Mouse (Mus musculus) stomach, embryonic 14.5 days (tissue): ENCODE measurements around the gene Rbm45. TPM values are rescaled to one million over a fixed set of nuclear protein-coding genes. Genes with fewer than 3 reads are reported as not detected.

Experiments
- ATAC-seq: fragments of 200-750 bp; cut with Nextera tagmentation; 2 replicates; pipeline ENCODE4 v1.8.0; 2017; ENCODE audit warnings: low read depth, moderate TSS enrichment; ENCODE audit not compliant: insufficient number of reproducible peaks, insufficient read depth, low FRiP score
- H3K27ac ChIP-seq: fragments of 300-500 bp; sonication (generic); 2 replicates; pipeline ENCODE4 v1.5.1; 2014; ENCODE audit warnings: mild to moderate bottlenecking, low read length, moderate library complexity, mixed read lengths
- H3K27me3 ChIP-seq: fragments of 300-500 bp; sonication (generic); 2 replicates; pipeline ENCODE4 v1.6.1; 2014; ENCODE audit warnings: low read length, control low read depth, mixed read lengths; ENCODE audit not compliant: control insufficient read depth, insufficient read depth
- H3K36me3 ChIP-seq: fragments of 300-500 bp; sonication (generic); 2 replicates; pipeline ENCODE4 v1.6.1; 2014; ENCODE audit warnings: mild to moderate bottlenecking, control low read depth, low read length, moderate library complexity, mixed read lengths; ENCODE audit not compliant: control insufficient read depth, insufficient read depth
- H3K4me1 ChIP-seq: fragments of 300-500 bp; sonication (generic); 2 replicates; pipeline ENCODE4 v1.6.1; 2014; ENCODE audit warnings: low read length, control low read depth, mixed read lengths; ENCODE audit not compliant: control insufficient read depth, insufficient read depth
- H3K4me2 ChIP-seq: fragments of 300-500 bp; sonication (generic); replicated peaks from 2 replicates; pipeline ENCODE4 v1.6.1; 2014; ENCODE audit warnings: low read depth, low read length, control low read depth
- H3K4me3 ChIP-seq: fragments of 300-500 bp; sonication (generic); 2 replicates; pipeline ENCODE4 v1.5.1; 2014; ENCODE audit warnings: low read depth, low read length, control low read depth
- H3K9ac ChIP-seq: fragments of 300-500 bp; sonication (generic); replicated peaks from 2 replicates; pipeline ENCODE4 v1.6.1; 2014; ENCODE audit warnings: low read depth, mild to moderate bottlenecking, control low read depth, low read length, moderate library complexity, mixed read lengths
- H3K9me3 ChIP-seq: fragments of 300-500 bp; sonication (generic); 2 replicates; pipeline ENCODE4 v1.6.1; 2016; ENCODE audit warnings: low read depth, low read length, control low read depth; ENCODE audit not compliant: control insufficient read depth
- WGBS: fragments of 180-500 bp; shearing (Covaris S2); extraction: QIAGEN DNeasy Blood & Tissue Kit; methylation state at CpG from one replicate; pipeline ENCODE4 v1.1.7; 2014; 5-methylcytosine and 5-hydroxymethylcytosine counted together
- polyA plus RNA-seq: library from polyadenylated mRNA; unstranded; fragments of >200 nt; fragmentation: Nextera tagmentation; extraction: Ambion mirVana; gene quantifications from 2 replicates; pipeline ENCODE4 v1.2.1, GENCODE M21; 2014

The Rbm45 gene
- polyA plus RNA-seq, 1 experiment from 2014 or later = 16.7 TPM

DNA sequence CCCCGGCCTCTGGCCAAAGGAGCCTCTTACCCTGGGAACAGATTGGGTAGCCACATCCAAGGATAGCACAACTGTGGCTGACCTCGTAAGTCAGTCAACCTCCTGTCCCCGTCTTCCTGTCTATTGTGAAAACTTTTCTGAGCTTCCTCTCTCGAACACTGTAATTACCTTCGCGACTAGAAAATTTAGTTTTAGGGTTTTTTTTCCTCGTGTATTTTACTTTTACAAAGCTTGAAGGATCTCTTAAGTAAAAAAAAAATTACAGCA lies 805 bp downstream of the Rbm45 start:
- peak overlapping the region; percentile 84 for H3K4me3 ChIP-seq
- H3K36me3 ChIP-seq = peaks cover 16% of the 10 kb centered on the region
- no peaks in the 10 kb centered on the region for H3K9me3 ChIP-seq
- peak overlapping the region; percentile 93 for H3K4me2 ChIP-seq
- peak overlapping the region; percentile 69 for H3K9ac ChIP-seq
- no peaks in the 10 kb centered on the region for H3K27me3 ChIP-seq
- WGBS = 2% methylated on average over 7 of the region's 7 CpGs
- H3K4me1 ChIP-seq = peaks cover 5% of the 10 kb centered on the region; the same call in 1 of the 2 replicates
- no peak for ATAC-seq
- no peak overlapping the region for H3K27ac ChIP-seq

DNA sequence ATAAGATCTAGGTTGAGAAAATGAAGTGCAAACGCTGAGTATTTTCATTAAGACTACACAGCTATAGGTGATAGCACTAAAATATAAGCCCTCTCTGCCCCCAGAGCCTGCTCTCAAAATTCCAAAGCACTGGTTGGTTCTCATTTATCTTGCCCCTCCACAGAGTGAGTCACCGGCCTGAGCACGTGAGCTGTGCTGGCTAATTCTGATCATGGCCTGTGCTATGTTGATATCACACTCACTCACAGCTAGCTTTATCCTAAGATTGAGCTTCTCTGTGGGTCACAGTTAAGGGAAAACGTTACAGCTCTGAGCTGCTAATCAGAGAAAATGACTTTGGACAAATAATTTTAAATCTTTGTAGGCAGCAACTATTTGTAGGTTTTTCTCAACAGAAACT lies 2.5 kb downstream of the Rbm45 start:
- Histone ChIP-seq H3K4me1 (peaks cover 5% of the 10 kb centered on the region; the same call in 1 of the 2 replicates), H3K9me3 (no peaks in the 10 kb centered on the region), H3K27ac (no peak overlapping the region), H3K27me3 (no peaks in the 10 kb centered on the region), H3K9ac (no peak overlapping the region), H3K4me2 (no peak overlapping the region), H3K36me3 (peaks cover 22% of the 10 kb centered on the region), H3K4me3 (no peak overlapping the region)
- WGBS = 73% methylated on average over 4 of the region's 4 CpGs
- ATAC-seq = no peak

DNA sequence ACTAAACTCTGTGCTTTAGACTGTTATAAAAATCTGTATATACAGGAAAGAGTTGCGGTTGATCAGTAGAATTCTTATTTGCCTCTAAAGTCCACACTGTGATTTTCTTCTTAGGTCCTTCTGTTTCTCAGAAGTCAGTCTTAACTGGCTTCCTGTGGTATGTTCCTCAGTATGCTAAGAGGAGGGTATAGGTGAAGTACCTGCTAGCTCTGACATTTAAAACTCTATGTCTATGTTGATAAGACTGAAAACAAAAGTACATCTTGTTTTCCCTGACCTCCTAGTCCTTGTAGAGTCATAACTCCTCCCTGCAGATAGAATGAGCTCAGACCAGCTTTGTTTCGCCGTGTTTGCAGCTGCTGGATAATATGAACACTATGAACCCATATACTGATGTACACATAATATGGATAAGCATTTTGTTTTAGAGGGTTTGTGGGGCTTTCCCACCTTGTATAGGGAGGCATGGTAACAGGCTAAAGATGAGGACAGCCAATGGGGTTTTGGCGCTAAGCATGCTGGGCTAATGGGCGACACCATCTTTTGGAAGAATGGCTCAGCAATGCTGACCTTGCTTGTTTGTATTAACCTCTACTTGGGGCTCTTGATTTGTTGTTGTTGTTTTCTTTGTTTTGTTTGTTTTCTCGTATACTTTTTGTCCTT lies 4.9 kb downstream of the Rbm45 start:
- Histone ChIP-seq H3K9me3 (no peaks in the 10 kb centered on the region), H3K27ac (no peak overlapping the region), H3K4me2 (no peak overlapping the region), H3K4me1 (peaks cover 5% of the 10 kb centered on the region; the same call in 1 of the 2 replicates), H3K4me3 (no peak overlapping the region), H3K27me3 (no peaks in the 10 kb centered on the region), H3K9ac (no peak overlapping the region), H3K36me3 (peaks cover 42% of the 10 kb centered on the region)
- WGBS = 88% methylated on average over 6 of the region's 6 CpGs
- ATAC-seq = no peak

DNA sequence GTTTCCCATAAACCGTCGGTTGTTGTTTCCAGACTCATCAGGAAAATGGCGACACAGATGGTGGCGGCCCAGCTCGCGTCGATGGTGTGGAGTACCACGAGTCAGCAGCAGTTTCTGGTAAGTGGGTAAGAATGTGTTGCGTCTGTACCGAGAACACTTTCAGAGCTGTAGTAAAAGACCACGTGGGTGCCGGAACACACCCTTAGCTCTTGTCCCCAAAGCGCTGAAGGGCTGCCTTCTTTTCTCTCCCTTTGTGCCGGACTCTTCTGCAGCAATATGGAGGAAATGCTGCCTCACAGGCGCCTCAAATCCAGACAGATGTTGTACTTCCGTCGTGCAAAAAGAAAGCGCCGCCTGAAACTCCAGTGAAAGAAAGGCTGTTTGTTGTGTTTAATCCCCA lies 8.9 kb downstream of the Rbm45 start:
- no peak for ATAC-seq
- no peak overlapping the region for H3K4me3 ChIP-seq
- no peak overlapping the region for H3K4me2 ChIP-seq
- H3K27me3 ChIP-seq = no peaks in the 10 kb centered on the region
- H3K4me1 ChIP-seq = no peaks in the 10 kb centered on the region
- 93% methylated on average over 19 of the region's 19 CpGs for WGBS
- H3K27ac ChIP-seq = no peak overlapping the region
- H3K9ac ChIP-seq = no peak overlapping the region
- peaks cover 55% of the 10 kb centered on the region for H3K36me3 ChIP-seq
- H3K9me3 ChIP-seq = no peaks in the 10 kb centered on the region

DNA sequence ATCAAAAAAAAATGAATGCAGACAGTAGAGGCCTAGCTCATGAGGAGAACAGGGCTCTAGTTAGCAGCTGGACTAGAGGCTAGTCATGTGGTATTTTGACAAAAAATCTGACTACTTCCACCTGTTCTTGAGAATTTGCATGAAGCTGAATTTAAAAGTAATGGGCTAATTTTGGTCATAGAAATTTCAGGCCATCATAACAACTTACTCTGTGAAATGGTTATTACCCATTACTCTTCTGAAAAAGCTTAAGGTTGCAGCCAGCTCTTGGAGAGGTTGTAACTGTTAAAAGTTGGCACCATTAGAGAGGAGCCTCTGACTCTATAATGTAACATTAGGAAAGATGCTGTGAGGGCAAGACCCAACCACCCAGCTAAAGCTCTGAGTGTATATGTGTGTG lies 16.7 kb downstream of the Rbm45 start:
- Histone ChIP-seq H3K36me3 (peaks cover 11% of the 10 kb centered on the region; the same call in 1 of the 2 replicates), H3K27me3 (no peaks in the 10 kb centered on the region), H3K9ac (no peak overlapping the region), H3K4me2 (no peak overlapping the region), H3K9me3 (no peaks in the 10 kb centered on the region), H3K4me1 (no peaks in the 10 kb centered on the region), H3K27ac (no peak overlapping the region), H3K4me3 (no peak overlapping the region)
- no peak for ATAC-seq

DNA sequence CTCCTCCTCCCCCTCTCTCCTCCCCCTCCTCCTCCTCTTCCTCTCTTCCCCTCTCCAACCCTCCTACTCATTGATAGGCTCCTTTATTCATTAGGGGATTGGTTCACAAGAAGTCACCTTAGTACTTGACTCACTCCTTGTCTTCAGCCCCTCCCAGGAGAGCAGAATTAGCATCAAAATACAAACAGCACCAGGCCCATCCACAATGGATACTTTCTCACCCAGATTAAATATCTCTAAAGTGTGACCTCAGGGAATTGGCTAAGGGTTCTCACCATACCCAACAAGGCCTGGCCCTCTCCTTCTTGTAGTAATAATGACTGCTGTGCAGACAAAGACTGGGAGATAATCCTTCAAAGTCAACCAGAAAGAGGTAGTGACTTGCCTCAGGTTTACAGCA lies 30.4 kb downstream of the Rbm45 start:
- no peak overlapping the region for H3K9ac ChIP-seq
- no peaks in the 10 kb centered on the region for H3K27me3 ChIP-seq
- no peak overlapping the region for H3K27ac ChIP-seq
- no peaks in the 10 kb centered on the region for H3K36me3 ChIP-seq
- H3K4me3 ChIP-seq = no peak overlapping the region
- ATAC-seq = no peak
- H3K4me1 ChIP-seq = no peaks in the 10 kb centered on the region
- H3K9me3 ChIP-seq = no peaks in the 10 kb centered on the region
- H3K4me2 ChIP-seq = no peak overlapping the region

DNA sequence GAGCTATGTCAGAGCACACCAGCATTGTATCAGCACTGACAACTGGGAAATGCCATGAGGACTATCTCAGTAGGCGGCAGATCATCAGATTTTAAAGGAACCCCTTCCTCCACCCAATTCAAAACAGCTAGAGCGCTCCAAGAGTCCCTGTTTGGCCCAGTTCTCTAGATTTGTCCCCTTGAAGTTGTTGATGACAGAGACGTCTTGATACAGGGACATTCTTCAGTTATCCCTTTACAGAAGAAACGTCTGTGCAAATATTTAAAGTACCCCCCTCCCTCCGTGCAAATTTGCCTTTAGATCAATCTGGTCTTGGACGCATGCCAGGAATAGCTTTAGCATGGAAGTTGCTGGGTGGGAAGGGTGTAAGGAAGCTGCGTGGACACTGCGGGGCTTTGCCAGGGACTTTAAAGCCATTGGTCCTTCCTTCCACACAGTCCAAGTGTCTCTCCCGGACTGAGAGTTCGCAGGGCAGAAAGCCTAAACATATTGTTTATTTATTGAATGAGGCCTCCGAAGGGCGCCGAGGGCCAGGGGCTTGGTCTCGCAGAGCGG lies 35.9 kb downstream of the Rbm45 start:
- H3K27ac ChIP-seq = peak overlapping the region; percentile 69; the same call in 1 of the 2 replicates
- peak overlapping the region; percentile 91 for H3K4me2 ChIP-seq
- H3K9me3 ChIP-seq = no peaks in the 10 kb centered on the region
- no peaks in the 10 kb centered on the region for H3K4me1 ChIP-seq
- H3K4me3 ChIP-seq = peak overlapping the region; percentile 85
- no peaks in the 10 kb centered on the region for H3K36me3 ChIP-seq
- peak overlapping the region; percentile 60 for H3K9ac ChIP-seq
- WGBS = 1% methylated on average over 15 of the region's 15 CpGs
- ATAC-seq = peak; percentile 30; the same call in 1 of the 2 replicates
- H3K27me3 ChIP-seq = no peaks in the 10 kb centered on the region

DNA sequence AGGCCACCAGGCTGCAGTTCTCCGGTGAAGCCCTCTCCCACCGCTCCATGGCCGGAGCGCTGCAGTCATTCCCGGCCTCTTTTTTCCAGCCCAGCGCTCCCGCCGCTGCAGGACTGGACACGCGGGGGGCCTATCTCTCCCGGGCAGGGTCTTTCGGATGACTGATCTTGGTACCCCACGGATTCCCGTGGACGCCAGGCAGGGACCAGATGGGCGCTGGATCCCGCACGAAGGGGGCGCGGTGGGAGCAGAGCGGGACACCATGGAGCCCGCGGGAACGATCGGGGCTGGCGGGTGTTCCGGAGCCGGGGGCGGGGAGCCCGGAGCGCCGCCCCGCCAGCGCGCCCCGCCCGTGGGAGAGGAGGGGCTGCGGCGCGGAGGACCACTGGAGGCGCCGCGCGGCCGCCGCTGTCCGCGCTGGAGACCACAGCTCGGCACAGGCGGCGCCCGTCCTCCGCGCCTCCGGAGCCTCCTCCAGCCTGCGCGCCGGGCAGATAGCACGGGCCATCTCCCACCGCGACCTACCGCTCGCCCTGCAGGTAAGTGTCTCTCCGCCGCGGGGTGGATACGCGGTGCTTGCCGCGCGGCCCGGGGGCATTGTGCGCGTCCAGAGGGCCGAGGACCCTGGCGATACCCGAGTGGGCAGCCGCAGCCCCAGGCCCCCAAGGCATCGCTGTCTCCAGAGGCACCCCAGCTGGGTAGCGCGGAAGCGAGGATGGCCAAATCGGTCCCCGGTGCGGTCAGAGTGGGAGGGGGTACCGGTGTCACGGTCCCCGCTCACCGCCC lies 36.6 kb downstream of the Rbm45 start, which contains the start of gene Osbpl6:
TSS of gene Osbpl6 (plus strand) at position 358 of the 786 bp plus-strand sequence.
- Histone ChIP-seq H3K4me2 (peak within 1 kb of the TSS; percentile 91), H3K27me3 (no peaks in the 10 kb centered on the region), H3K4me1 (no peaks in the 10 kb centered on the region), H3K27ac (peak within 1 kb of the TSS; percentile 69; the same call in 1 of the 2 replicates), H3K4me3 (peak within 1 kb of the TSS; percentile 85), H3K36me3 (no peaks in the 10 kb centered on the region), H3K9me3 (no peaks in the 10 kb centered on the region), H3K9ac (peak within 1 kb of the TSS; percentile 60)
- peak; percentile 91 for ATAC-seq
- WGBS = under 1% methylated on average over 63 of the region's 89 CpGs
